Mouse (Mus musculus) testis, adult 2 months (tissue): ENCODE measurements around the gene Sfxn5. TPM values are rescaled to one million over a fixed set of nuclear protein-coding genes. Genes with fewer than 3 reads are reported as not detected.

Experiments
- H3K27ac ChIP-seq: fragments of 200-500 bp; 2 replicates; pipeline ENCODE4 v1.5.1; 2012; ENCODE audit warnings: low read depth, low read length; ENCODE audit not compliant: control insufficient read depth, insufficient read depth
- H3K27me3 ChIP-seq: fragments of 200-500 bp; 2 replicates; pipeline ENCODE4 v1.6.1; 2012; ENCODE audit warnings: mild to moderate bottlenecking, low read length, moderate library complexity; ENCODE audit not compliant: control insufficient read depth, insufficient read depth
- H3K36me3 ChIP-seq: fragments of 200-500 bp; 2 replicates; pipeline ENCODE4 v1.6.1; 2012; ENCODE audit warnings: mild to moderate bottlenecking, low read length; ENCODE audit not compliant: control insufficient read depth, insufficient read depth
- H3K4me1 ChIP-seq: fragments of 200-500 bp; 2 replicates; pipeline ENCODE4 v1.6.1; 2012; ENCODE audit warnings: low read length; ENCODE audit not compliant: control insufficient read depth, insufficient read depth
- H3K4me3 ChIP-seq: fragments of 200-500 bp; 2 replicates; pipeline ENCODE4 v1.5.1; 2012; ENCODE audit warnings: low read depth, mild to moderate bottlenecking, low read length, moderate library complexity, mixed read lengths; ENCODE audit not compliant: control insufficient read depth
- CTCF ChIP-seq: fragments of 200-500 bp; IDR thresholded peaks from 2 replicates; pipeline ENCODE4 v1.5.1; 2012; ENCODE audit warnings: low read depth, mild to moderate bottlenecking, inconsistent platforms, low read length, moderate library complexity; ENCODE audit not compliant: control insufficient read depth, insufficient read depth, insufficient replicate concordance
- POLR2A ChIP-seq: fragments of 200-500 bp; IDR thresholded peaks from 2 replicates; pipeline ENCODE4 v1.6.1; 2012; ENCODE audit warnings: low read depth, mild to moderate bottlenecking, inconsistent platforms, low read length, moderate library complexity; ENCODE audit not compliant: control insufficient read depth
- polyA plus RNA-seq: library from polyadenylated mRNA; depleted of rRNA; stranded (reverse); fragments of >200 nt; gene quantifications from 2 replicates; pipeline ENCODE4 v1.2.3, GENCODE M21; 2012

Sfxn5 gene
- polyA plus RNA-seq, 1 experiment, result 0.80 TPM

- Histone ChIP-seq H3K27ac (no peak overlapping the region), H3K4me1 (no peaks in the 10 kb centered on the region), H3K36me3 (no peaks in the 10 kb centered on the region), H3K4me3 (no peak overlapping the region), H3K27me3 (no peaks in the 10 kb centered on the region)
- TF ChIP-seq POLR2A (no peak), CTCF (no peak)
Measured at GRCm38 (mm10) chr6:85294004-85294379, 39.2 kb downstream of the Sfxn5 start.

- H3K27ac ChIP-seq, result no peak overlapping the region
- H3K27me3 ChIP-seq, result no peaks in the 10 kb centered on the region
- TF ChIP-seq POLR2A (no peak), CTCF (no peak)
- H3K4me3 ChIP-seq, result no peak overlapping the region
- no peaks in the 10 kb centered on the region for H3K36me3 ChIP-seq
- no peaks in the 10 kb centered on the region for H3K4me1 ChIP-seq
Measured at GRCm38 (mm10) chr6:85293255-85294003, 39.8 kb downstream of the Sfxn5 start.

- Histone ChIP-seq H3K36me3 (no peaks in the 10 kb centered on the region), H3K4me3 (no peak overlapping the region), H3K4me1 (no peaks in the 10 kb centered on the region), H3K27ac (no peak overlapping the region), H3K27me3 (no peaks in the 10 kb centered on the region)
- TF ChIP-seq POLR2A (no peak), CTCF (peak; percentile 81; the same call in 1 of the 2 replicates)
Measured at GRCm38 (mm10) chr6:85290869-85291824, 42.1 kb downstream of the Sfxn5 start.

- H3K27me3 ChIP-seq, result no peaks in the 10 kb centered on the region
- no peaks in the 10 kb centered on the region for H3K4me1 ChIP-seq
- H3K27ac ChIP-seq, result no peak overlapping the region
- no peaks in the 10 kb centered on the region for H3K36me3 ChIP-seq
- no peak for TF ChIP-seq POLR2A
- TF ChIP-seq CTCF, result no peak
- H3K4me3 ChIP-seq, result no peak overlapping the region
Measured at GRCm38 (mm10) chr6:85288193-85288857, 44.9 kb downstream of the Sfxn5 start.

- Histone ChIP-seq H3K4me3 (no peak overlapping the region), H3K27me3 (no peaks in the 10 kb centered on the region), H3K4me1 (no peaks in the 10 kb centered on the region), H3K27ac (no peak overlapping the region), H3K36me3 (no peaks in the 10 kb centered on the region)
- TF ChIP-seq POLR2A (no peak), CTCF (no peak)
Measured at GRCm38 (mm10) chr6:85286283-85287047, 46.8 kb downstream of the Sfxn5 start.

- no peaks in the 10 kb centered on the region for H3K36me3 ChIP-seq
- H3K27me3 ChIP-seq, result no peaks in the 10 kb centered on the region
- no peak overlapping the region for H3K27ac ChIP-seq
- H3K4me3 ChIP-seq, result no peak overlapping the region
- no peak for TF ChIP-seq CTCF
- TF ChIP-seq POLR2A, result no peak
- H3K4me1 ChIP-seq, result no peaks in the 10 kb centered on the region
Measured at GRCm38 (mm10) chr6:85280871-85281270, 52.4 kb downstream of the Sfxn5 start.
